Mouse (Mus musculus): ENCODE measurements around the gene Olig3.
"Not testable (repeated sequence)": the region's sequence is repeated elsewhere in the genome, so short reads cannot be mapped to it uniquely, and the experiment has no call there.

Olig3 gene

DNA sequence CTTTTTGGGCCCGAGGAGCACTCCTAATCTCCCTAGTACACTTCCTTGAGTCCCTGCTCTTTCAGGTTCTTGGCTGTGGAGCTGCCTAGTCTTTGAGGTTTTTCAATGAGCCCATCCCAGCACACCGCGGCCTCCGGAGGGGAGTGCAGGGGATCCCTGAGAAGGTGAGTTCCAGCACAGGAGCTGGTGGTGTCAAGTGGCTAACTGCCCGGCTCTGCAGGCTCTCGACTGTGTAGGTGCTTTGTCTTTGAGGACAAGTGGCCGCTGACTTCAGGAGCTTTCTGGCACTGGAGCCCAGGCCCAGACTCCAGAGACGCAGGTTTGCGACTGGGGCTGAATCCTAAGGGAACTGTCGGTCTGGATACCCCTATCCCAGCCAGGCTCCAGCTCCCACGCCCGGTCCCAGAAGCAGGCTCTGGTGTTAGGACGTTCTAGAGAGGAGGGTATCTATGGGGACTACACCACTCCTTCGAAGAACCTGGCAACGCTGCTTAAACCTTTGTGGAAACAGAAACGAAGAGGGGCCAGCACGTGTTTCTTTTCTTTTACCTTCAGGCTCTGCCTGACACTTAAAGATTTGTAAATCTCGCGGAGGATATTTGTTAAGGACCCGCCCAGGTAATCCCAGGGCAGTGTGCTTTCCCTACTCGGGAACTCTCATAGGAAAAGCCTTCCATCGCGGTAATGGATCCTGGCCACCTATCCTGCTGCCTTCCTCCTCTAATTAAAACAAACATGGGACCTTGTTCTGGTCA, 5.4 kb downstream of the Olig3 start:
- no peak for DNase-seq (ENCODE audit: low spot score in 2 of 2)

DNA sequence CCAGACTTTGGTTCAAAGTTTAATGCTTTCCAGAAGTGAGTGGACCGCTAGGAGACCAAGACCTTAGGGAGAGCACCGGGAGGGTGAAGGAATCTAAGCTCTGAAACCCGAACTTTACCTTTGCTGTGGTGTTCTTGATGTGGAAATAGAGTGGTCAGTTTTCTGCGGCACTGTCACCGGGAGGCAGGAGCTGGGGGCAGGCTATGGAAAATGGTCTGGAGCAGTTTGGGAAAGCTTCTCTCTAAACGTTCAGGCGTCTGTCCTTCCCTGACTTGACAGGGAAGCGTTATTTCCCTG, 5.9 kb downstream of the Olig3 start:
- no peak for DNase-seq (ENCODE audit: low spot score in 2 of 2)

DNA sequence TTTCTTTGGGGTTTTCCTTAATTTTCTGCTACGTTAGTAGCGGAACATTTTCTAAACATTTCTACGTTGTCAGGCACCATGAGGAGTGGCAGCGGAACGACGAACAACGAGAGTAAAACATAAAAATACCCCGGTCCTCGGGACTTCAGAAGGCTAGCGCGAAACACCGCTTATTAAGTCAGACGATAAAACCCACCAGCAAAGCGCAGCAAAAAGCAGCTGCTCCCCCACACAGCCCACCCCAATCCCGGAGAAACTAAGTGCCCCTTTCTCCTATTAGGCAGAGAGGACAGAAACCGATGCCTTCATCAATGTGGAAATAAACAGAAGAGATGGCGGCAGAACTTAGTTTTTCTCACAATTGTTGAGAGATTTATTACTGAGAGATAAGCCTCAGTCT, 6.5 kb downstream of the Olig3 start:
- no peak for DNase-seq (ENCODE audit: low spot score in 2 of 2)

DNA sequence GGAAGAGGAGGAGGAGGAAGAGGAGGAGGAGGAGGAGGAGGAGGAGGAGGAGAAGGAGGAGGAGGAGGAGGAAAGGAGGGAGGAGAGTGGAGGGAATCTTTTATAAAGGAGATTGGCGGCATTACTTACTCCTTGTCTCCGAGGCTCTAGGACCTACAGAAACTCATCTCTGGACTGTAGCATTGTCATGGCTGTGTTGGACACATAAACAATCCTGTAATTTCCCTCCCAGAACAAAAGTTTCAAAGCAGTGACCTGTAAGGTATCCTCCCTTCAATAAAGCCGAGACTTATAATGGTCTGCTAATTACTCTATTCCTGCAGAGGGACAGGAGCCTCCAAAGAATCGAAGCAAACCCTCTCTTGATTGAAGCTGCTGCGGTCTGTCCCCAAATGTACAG, 7.0 kb downstream of the Olig3 start:
- no peak for DNase-seq (ENCODE audit: low spot score in 2 of 2)

DNA sequence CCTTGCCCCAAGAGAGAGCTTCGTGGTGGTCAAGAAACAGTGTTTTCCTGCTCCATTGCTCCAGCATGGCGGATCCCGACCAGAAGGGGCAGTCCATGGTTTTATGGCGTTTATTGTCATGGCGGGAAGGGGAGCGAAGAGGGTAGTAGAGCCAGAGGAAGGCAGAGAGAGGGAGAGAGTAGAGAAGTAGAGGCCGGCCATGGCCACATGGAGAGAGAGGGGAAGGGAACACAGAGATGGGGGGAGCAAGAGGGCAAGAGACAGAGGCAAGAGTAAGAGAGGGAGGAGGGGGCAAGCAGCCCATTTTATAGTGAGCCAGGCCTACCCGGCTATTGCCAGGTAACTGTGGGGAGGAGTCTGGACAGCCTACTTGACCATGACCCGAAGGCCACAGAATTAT, 12.8 kb downstream of the Olig3 start:
- no peak for DNase-seq (ENCODE audit: low spot score in 2 of 2)

DNA sequence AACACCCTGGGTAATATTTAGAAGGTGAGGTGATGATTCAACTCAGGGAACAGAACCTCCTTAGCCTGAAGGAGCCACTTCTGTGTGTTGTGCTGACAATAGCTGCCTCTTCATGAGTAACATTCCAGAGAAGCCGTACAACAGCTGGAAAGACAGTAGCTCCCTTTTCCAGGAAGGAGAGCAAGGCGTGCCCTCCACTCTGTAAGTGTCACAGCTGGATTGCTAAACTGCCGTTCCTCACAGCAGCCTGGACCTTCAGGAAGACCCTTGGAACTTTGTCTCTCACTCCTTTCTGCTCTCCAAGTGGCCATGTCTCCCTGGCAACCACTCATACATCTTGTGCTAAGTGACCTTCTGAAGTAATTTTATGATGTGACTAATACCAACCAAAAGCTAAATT, 13.8 kb downstream of the Olig3 start:
- no peak for DNase-seq (ENCODE audit: low spot score in 2 of 2)

DNA sequence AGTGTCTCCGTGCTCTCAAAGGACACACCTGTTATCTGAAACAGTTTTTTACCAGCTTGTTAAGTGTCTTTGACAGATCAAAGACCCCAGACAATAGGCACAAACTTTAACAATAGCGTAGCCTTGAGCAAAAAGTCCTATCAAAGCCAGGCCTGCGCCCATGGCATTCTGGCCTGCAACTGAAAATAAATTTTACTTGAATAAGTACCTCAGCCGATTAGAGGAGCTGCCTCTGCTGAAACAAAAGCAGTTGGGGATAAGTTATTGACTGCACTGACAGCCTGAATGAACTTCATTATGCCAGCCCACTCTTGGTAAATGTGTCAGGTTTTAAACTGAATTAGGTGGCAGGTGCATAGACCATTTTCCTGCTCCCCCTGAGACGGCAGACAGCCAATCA, 15.9 kb downstream of the Olig3 start:
- no peak for DNase-seq (ENCODE audit: low spot score in 2 of 2)

DNA sequence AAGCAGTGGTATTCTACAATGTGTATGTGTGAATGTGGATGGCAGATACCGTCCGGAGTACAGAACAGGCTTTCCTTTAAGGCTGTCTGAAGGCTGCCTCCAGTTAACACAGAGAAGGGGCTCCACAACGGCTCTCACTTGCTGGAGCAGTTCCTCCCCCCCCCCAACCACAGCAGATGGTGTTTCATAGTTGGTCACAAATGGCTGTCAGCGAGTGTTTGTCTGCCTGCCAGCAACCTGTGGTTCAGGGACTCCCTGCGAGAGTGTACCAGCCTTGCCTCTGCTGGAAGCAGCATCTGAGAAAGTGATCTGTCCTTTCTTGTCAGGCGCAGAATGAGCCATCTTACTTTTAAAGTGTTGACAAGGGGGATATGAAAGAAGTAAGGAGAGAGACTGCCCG, 17.5 kb downstream of the Olig3 start:
- DNase-seq (ENCODE audit: low spot score in 2 of 2): no peak

DNA sequence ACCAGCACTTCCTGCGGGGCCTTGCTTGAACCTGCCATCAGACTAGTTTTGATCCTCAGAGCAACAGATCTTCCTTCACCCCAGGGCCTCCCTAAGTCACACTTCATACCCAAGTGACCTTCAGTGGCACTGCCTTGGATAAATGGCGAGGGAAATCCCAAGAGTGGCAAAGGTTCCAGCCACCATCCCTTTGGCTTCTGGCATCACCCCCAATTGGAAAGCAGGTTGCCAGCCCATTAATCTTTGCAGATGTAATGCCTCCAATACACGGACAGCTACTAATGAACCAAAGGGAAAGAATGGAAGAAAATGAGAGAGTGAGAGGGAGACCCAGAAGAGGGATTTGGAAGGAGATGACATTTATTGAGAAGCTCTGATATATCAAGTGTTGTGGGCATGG, 18.0 kb downstream of the Olig3 start:
- no peak for DNase-seq (ENCODE audit: low spot score in 2 of 2)

DNA sequence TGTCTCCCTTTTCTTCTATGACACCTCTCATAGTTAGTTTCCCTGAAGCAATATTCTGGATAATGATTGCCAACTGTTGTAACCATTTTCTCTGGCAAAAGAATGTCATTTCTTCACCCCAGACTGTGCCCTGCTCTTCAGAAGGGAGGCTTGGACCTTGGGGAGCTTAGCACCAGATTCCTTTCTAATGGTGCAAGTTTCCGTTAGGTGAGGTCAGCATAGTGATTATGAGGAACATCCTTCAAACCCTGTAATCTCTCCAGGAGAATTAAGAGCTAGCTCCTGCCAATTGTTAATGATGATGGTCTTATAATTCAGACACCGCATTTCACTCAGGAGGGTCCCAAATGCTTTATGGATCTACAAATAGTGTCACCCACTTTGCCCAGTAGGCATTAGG, 19.5 kb downstream of the Olig3 start:
- DNase-seq (ENCODE audit: low spot score in 2 of 2): no peak

DNA sequence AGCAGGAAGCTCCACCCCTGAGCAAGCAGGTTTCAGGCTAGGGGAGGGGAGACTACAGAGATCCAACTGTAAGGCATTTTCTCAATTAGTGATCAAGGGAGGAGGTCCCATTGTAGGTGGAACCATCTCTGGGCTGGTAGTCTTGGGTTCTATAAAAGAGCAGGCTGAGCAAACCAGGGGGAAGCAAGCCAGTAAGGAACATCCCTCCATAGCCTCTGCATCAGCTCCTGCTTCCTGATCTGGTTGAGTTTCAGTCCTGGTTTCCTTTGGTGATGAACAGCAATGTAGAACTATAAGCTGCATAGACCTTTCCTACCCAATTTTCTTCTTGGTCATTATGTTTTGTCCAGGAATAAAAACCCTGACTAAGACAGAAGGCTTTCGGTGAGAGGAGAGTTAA, 24.6 kb downstream of the Olig3 start:
- not testable (repeated sequence) for DNase-seq (ENCODE audit: low spot score in 2 of 2)

DNA sequence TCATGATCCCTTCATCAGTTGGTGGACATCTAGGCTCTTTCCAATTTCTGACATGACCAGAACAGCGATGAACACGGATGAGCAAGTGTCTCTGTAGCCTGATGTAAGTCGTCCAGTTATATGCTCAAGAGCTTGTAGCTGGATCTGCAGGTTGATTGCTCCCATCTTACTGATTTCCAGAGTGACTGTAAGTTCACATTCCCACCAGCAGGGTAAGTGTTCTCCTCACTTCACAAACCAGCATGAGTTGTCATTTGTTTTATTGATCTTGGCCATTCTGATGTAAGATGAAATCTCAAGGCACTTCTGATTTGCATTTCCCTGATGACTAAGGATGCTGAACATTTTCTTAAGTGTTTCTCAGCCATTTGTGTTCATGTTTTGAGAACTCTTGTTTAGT, 27.8 kb downstream of the Olig3 start:
- no peak for DNase-seq (ENCODE audit: low spot score in 2 of 2)

DNA sequence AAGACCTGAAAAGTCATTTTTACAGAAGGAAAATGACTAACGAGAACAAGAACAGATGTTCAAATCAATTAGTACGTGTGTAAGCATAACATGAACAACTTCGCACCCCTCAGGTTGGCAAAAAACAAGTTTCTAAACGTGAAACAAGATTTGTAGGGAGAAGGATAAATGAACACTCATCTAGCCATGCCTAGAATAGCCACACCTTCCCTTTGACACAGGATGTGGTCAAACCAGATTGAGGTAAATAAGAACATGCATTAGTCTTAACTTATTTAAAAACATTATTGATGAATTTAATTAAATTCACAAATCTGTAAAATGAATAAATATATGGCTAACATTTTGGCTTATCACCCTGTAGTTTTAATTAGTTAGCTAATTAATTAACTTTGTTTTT, 35.5 kb downstream of the Olig3 start:
- no peak for DNase-seq (ENCODE audit: low spot score in 2 of 2)

DNA sequence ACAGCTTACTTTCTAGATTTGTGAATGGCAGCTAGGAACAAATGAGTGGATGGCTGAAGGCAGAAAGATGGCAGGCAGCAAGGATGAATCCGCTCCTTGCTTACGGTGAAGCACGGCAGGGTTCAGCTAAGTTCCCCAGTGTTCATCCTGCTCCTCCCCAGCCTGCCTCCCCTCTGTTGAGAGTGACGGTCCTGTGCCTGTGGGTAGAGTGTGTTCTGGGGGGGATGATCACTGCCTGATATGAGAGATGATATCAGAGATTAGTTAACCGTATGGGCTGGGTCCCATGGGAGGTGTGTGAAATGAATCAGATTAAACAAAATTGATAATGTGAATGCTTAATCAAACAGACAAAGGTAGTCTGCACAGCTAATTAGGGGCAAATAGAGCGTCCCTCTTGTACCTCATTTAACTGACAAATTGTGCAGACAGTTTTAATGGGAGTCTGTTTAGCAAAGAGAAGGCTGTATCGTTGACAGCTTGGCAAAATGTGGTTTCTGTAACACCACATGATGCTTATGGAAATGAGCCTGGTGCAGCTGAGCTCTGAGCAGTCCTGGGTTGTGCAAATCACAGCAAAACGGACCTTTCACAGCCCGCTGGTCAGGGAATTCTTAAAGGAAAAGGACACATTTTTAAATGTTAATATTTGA, 40.3 kb downstream of the Olig3 start:
- no peak for DNase-seq (ENCODE audit: low spot score in 2 of 2)

DNA sequence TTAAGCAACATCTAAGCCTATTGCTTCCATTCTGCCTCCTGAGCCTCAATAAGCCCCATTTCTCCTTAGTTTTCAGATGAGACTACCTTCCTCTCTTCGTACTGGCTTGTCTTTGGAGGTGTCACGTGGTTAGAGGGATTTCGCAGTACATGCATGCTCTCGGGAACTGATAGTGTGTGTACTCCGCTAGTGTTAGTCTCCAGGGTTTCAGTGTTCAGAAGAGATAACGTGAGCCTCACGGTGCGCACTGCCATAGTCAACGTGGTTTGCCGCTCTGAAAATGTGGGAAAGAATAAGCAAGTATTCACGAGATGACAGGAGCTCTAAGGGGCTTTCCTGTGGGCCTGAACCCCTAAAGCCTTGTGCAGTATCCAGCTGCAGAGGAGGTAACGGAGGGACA, 41.1 kb downstream of the Olig3 start:
- no peak for DNase-seq (ENCODE audit: low spot score in 2 of 2)

DNA sequence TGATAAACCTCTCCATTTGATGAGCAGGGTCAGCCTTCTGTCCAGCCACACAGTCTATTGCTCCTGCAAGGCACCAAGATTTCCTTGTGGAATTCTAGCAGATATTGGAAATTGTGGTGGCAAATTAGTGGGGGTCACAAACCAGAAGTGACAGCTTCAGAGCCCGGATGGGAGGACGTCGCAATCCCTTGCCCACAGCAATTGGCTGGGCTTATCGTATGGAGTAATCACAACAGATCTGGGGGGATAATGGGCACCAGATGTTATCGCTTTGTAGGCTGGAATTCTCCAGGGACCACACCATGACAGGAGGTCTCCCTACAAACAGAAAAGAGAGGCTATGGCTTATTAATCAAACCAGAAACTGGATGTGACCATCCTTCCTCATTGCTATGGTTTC, 44.8 kb downstream of the Olig3 start:
- no peak for DNase-seq (ENCODE audit: low spot score in 2 of 2)

DNA sequence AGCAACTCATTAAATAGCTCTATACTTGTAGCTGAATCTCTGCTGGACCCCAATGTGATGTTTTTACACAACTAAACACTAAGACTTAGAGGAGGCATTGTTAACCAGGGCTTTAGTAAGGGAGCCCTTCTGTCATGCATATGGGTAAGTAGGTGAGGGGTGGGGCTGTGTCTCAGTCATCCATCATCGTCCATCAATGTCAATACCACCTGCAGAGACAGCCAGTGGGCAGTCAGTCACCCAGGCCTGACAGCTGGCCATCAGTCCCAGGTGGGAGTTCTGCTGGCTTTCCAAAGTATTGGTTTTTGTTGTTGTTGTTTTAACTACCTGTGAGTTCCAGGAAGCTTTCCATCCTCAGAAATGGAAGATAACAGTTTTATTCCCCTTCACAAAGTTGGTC, 48.1 kb downstream of the Olig3 start:
- no peak for DNase-seq (ENCODE audit: low spot score in 2 of 2)

DNA sequence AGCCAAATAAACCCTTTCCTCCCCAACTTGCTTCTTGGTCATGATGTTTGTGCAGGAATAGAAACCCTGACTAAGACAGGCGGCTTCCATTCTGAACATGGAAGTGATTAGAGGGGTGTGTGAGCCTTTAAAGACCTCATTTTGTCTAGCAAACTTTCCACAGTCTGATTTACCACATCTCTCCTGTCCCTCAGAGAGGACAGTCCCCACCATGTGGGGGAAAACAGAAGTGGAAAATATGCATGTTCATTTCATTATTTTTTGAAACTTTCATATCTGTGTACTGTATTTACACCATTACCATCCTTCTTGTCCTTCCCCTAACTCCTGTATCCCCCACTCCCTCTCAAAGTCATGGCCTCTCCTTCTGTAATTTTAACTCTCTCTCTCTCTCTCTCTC, 49.6 kb downstream of the Olig3 start:
- no peak for DNase-seq (ENCODE audit: low spot score in 2 of 2)

DNA sequence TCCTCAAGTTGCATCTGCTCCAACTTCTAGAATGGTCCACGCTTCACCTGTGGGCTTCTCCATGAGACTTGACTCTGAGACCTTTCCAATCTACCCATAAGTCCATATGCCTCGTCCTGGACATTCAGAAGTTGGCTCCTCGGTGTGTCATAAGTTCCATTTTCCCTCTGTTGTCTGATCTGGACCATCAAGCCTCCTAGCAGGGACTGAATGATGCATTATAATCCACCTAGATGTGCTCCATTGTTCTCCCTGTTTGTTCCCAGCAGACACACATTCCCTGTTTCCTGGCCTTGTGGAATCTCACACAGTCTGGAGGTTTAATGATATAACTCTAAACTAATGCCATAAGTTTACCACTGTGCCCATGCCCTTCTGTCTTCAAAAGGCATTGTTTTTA, 50.8 kb downstream of the Olig3 start:
- no peak for DNase-seq (ENCODE audit: low spot score in 2 of 2)
